Mouse (Mus musculus) layer of hippocampus, adult 2 months (tissue): ENCODE results near the gene Xpa. TPM values are rescaled to one million over a fixed set of nuclear protein-coding genes. Genes with fewer than 3 reads are reported as not detected.
"Not testable (repeated sequence)": the region's sequence is repeated elsewhere in the genome, so short reads cannot be mapped to it uniquely, and the experiment has no call there.

Experiments
- DNase-seq, 2 experiments: peaks; one replicate each; pipeline ENCODE4 v3.0.0; 2022; ENCODE audit warnings: low spot score in 2 of 2
- H3K27ac ChIP-seq: fragments of 200-600 bp; 2 replicates; pipeline ENCODE4 v1.8.1; 2022
- H3K4me3 ChIP-seq: fragments of 200-600 bp; 2 replicates; pipeline ENCODE4 v1.8.1; 2022; ENCODE audit warnings: mild to moderate bottlenecking
- CTCF ChIP-seq: fragments of 200-600 bp; conservative IDR thresholded peaks from 2 replicates; pipeline ENCODE4 v1.8.1; 2022; ENCODE audit warnings: antibody characterized with exemption, mild to moderate bottlenecking, moderate library complexity
- long read RNA-seq, 2 experiments: library from polyadenylated mRNA; stranded (forward); transcript quantifications; one replicate each; pipeline ENCODE4 v2.0.0; 2021; ENCODE audit warnings: borderline mapping rate in 2 of 2
- total RNA-seq, 2 experiments: library from RNA; stranded (reverse); gene quantifications; 2 replicates each; pipeline ENCODE4 v1.2.3; 2021

The Xpa gene
- total RNA-seq: 10 to 100 TPM; 15.5 to 19.0 TPM
- long read RNA-seq, experiment 1, partial matches to known transcripts: 0 of 9 reads
- long read RNA-seq, experiment 1, other reads (novel, unspliced or antisense): 5 of 9 reads
- long read RNA-seq, experiment 2, transcript Xpa-201 (6 exons, 955 nt): major isoform, 11 of 20 reads
- long read RNA-seq, experiment 2, partial matches to known transcripts: 1 of 20 reads
- long read RNA-seq, experiment 2, other reads (novel, unspliced or antisense): 8 of 20 reads

DNA sequence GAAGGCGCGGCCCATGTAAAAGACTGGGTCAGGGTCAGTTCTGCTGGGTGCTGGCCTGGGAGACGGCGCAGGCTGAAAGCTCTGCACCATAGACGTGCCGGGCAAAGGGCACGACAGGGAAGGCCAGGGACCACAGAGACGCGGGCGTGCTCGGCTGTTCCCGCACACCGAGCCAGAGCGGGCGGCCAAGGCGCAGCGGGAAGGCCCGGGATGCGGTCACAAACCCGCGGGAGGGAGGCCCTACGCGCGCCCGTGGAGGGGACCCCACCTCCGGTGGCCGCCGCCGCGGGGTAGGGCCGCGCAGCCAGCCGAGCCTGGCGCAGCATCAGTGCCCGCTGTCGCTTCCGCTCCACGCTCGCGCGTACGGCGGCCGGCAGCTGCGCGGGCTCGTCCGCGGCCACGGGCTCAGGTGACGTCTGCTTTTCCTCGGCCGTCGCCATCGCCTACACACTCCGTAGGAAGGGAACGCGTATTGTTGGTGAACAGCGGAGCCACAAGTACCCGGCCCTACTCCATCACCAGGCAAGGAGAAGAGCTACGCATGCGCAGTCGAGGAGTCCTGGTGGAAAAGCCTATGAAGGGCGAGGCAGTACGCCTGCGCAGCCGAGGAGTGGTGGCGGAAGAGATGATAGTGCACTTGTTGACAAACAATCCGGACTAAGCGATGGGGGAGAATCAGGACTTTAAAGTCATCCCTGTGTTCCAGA, at the start of gene Xpa:
Gene Xpa, minus strand, starts transcription at position 531 of the 707 bp plus-strand sequence.
- TF ChIP-seq CTCF: peak; percentile 29
- Histone ChIP-seq H3K27ac (peak within 1 kb of the TSS; percentile 98), H3K4me3 (peak within 1 kb of the TSS; percentile 95)
- peak; percentile 95 to 96 for DNase-seq

- Histone ChIP-seq H3K27ac (no peak overlapping the region), H3K4me3 (no peak overlapping the region)
- no peak for TF ChIP-seq CTCF
- no peak for DNase-seq
Measured at GRCm38 (mm10) chr4:46235871-46236270, 39.8 kb upstream of the Xpa start.

DNA sequence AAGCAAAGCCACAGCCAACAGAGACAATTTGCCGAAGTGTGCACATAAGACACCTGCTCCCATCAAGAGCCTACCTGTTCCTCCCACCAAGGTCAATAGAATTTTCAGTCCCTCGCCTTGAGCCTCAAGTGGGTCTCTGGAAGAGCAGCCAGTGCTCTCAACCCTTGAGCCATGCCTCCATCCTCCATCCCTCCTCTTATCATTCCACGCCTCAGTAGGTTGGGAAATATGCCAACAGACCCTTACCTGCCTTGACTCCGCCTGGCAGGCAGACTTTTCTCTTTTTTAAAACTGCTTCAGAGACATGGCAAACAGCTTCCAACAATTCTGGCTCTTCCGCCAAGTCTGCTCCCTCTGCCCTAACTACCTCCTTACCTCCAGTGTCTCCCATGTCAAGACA, 38.6 kb upstream of the Xpa start:
- Histone ChIP-seq H3K4me3 (no peak overlapping the region), H3K27ac (no peak overlapping the region)
- DNase-seq: no peak
- TF ChIP-seq CTCF: no peak

DNA sequence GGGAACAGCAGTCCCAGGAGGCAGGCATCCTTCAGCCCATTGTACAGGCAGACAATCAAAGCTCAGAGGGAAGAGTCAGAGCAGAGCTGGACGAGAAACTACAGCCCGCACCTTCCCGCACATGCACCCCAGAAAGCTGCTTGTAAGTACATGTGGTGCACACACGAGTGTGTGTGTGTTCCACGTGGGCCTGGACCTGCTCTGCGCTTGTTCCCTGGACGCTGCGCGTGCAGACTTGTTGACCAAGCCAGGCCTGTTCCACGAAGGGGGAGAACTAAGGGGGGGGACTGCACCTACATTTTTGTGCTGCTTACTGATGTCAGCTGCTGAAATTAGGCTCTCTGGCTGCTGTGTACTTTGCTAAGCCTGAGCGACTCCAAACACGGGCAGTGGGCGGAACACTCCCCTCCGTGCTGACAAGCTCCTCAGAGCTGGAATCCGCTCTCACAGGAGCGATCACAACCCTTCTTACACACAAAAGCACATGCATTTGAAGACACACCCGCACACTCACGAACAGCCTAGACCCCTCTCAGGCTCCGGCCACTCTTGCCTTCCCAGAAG, 30.9 kb upstream of the Xpa start:
- DNase-seq: no peak
- Histone ChIP-seq H3K27ac (no peak overlapping the region), H3K4me3 (no peak overlapping the region)
- TF ChIP-seq CTCF: no peak

GRCm38 (mm10) chr4:46221090-46221489, 25.0 kb upstream of the Xpa start:
- Histone ChIP-seq H3K4me3 (no peak overlapping the region), H3K27ac (no peak overlapping the region)
- DNase-seq: no peak
- TF ChIP-seq CTCF: no peak

GRCm38 (mm10) chr4:46202562-46203126, 6.5 kb upstream of the Xpa start:
- H3K27ac ChIP-seq: no peak overlapping the region
- no peak for DNase-seq
- no peak for TF ChIP-seq CTCF
- H3K4me3 ChIP-seq: peak overlapping the region; percentile 48

- Histone ChIP-seq H3K4me3 (peak overlapping the region; percentile 48), H3K27ac (no peak overlapping the region)
- TF ChIP-seq CTCF: peak; percentile 96
- peak; percentile 69 to 79 for DNase-seq
Measured at GRCm38 (mm10) chr4:46201834-46202561, 5.9 kb upstream of the Xpa start.

DNA sequence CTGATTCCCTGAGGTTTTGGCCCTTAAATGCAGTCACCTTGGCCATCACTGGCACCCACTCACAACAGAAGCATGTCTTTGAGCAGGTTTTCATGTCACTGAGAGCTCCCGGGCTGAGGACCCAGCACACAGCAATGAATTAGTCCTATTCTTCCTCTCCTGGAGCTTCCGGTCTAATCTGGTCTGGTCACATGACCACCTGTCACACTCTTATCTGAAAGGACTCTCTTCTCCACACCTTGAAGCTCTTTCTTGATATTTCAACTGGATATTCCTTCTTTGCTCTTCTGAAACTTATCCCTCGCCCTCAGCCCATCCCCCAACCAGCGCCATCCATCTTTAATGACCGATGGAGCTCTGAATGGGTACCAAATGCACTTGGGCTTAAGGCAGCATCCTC, 2.0 kb upstream of the Xpa start:
- Histone ChIP-seq H3K4me3 (no peak overlapping the region), H3K27ac (no peak overlapping the region)
- no peak for TF ChIP-seq CTCF
- no peak for DNase-seq

DNA sequence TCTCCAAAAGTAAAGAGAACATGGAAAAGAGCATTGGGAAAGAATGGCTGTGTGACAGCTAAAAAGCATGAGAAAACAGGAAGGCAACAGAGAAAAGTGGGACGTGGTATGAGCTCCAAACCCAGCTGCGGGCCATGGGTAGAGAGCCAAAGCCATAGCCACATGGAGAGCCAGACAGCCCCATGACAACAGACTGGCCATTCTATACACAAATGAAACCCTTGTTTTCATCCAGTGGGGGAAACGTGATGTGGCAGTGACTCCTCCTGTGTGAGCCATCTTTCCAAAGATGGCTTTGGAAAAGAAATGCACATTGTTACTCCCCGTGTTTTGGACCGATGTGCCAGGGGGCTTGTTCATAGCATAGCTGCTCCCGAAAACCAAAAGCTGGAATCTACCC, 402 bp upstream of the Xpa start:
- H3K4me3 ChIP-seq: peak overlapping the region; percentile 95
- peak in 1 of 2 experiments; percentile 33 for DNase-seq
- no peak for TF ChIP-seq CTCF
- H3K27ac ChIP-seq: peak overlapping the region; percentile 98

DNA sequence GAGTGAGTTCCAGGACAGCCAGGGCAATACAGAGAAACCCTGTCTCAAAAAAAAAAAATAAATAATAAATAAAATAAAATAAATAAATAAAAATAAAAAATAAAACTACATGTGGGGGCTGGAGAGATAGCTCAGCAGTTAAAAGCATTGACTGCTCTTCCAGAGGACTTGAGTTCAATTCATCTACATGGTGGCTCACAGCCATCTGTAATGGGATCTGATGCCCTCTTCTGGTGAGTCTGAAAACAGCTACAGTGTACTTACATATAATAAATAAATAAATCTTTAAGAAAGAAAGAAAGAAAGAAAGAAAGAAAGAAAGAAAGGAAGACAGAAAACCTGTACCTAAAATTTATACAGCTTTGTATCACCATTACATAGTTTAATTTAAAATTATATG, 4.1 kb downstream of the Xpa start:
- H3K4me3 ChIP-seq, H3K27ac ChIP-seq, DNase-seq: not testable (repeated sequence)
- TF ChIP-seq CTCF: peak; percentile 76

GRCm38 (mm10) chr4:46186466-46186865, 9.6 kb downstream of the Xpa start:
- no peak for DNase-seq
- no peak for TF ChIP-seq CTCF
- no peak overlapping the region for H3K4me3 ChIP-seq
- H3K27ac ChIP-seq: no peak overlapping the region

GRCm38 (mm10) chr4:46185890-46186289, 10.2 kb downstream of the Xpa start:
- DNase-seq: no peak
- Histone ChIP-seq H3K27ac (no peak overlapping the region), H3K4me3 (no peak overlapping the region)
- no peak for TF ChIP-seq CTCF

DNA sequence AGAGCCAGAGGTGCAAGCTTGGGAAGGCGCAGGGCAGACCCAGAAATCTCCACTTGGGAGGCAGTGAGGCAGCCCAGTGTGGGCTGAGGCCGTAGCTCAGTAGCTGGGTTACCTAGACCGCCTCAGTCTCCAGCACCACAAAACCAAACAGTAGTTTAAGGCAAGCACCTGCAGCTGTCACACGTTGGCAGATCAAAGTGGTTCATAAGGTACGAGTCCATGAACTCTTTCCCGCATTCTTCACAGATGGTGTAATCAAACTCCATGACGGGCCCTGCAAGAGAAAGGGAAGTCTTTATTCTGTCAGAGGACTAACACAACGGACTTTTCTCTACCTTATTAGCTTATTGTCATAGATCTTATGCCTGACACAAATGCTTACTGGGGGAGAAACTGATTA, 10.7 kb downstream of the Xpa start:
- no peak for TF ChIP-seq CTCF
- no peak overlapping the region for H3K27ac ChIP-seq
- no peak overlapping the region for H3K4me3 ChIP-seq
- DNase-seq: no peak
